Mouse (Mus musculus) CH12.LX (cell line): ENCODE data around the gene Sugct. TPM values are rescaled to one million over a fixed set of nuclear protein-coding genes. Genes with fewer than 3 reads are reported as not detected.

Experiments used
- DNase-seq: peaks from one replicate; pipeline ENCODE4 v3.0.0-alpha.2; 2013; ENCODE audit errors: extremely low read depth
- H3K27ac ChIP-seq: 2 replicates; pipeline ENCODE4 v1.5.1; 2012; ENCODE audit warnings: low read depth, mild to moderate bottlenecking, control low read depth, moderate library complexity; ENCODE audit not compliant: insufficient read depth
- H3K27me3 ChIP-seq: replicated peaks from 2 replicates; pipeline ENCODE3; 2012; ENCODE audit warnings: inconsistent platforms
- H3K36me3 ChIP-seq, 2 experiments: replicated peaks in 1 of 2; 2 replicates each; pipeline versions ENCODE3 to v1.6.1; 2012; ENCODE audit warnings: inconsistent platforms in 1 of 2, low read length in 1 of 2, mild to moderate bottlenecking in 1 of 2, mixed read lengths in 1 of 2, moderate library complexity in 1 of 2; ENCODE audit not compliant: control insufficient read depth in 1 of 2, insufficient read depth in 1 of 2
- H3K4me1 ChIP-seq, 2 experiments: 2 replicates each; pipeline ENCODE4 v1.6.1; 2012; ENCODE audit warnings: inconsistent platforms in 1 of 2, moderate library complexity in 1 of 2; ENCODE audit not compliant: insufficient read depth in 2 of 2, control insufficient read depth in 1 of 2
- H3K4me2 ChIP-seq: 2 replicates; pipeline ENCODE4 v1.6.1; 2012; ENCODE audit warnings: low read depth, mild to moderate bottlenecking, control low read depth; ENCODE audit not compliant: poor library complexity, insufficient read depth, severe bottlenecking
- H3K4me3 ChIP-seq, 3 experiments: fragments of 150-350 bp in 1 of 3; sonication (generic) in 1 of 3; replicated peaks in 1 of 3; 2 replicates each; pipeline versions ENCODE3 to v1.5.1; 2011 to 2012; ENCODE audit warnings: low read depth in 2 of 3, low read length in 2 of 3, mild to moderate bottlenecking in 2 of 3, moderate library complexity in 2 of 3, control low read depth in 1 of 3, improper control_type of control experiment in 1 of 3, inconsistent platforms in 1 of 3, mixed read lengths in 1 of 3; ENCODE audit not compliant: poor library complexity in 1 of 3
- H3K79me2 ChIP-seq: replicated peaks from 2 replicates; pipeline ENCODE4 v1.6.1; 2012; ENCODE audit warnings: mild to moderate bottlenecking, moderate library complexity; ENCODE audit not compliant: control insufficient read depth, poor library complexity, insufficient read depth, severe bottlenecking; ENCODE audit errors: extremely low read depth
- H3K9ac ChIP-seq: 2 replicates; pipeline ENCODE4 v1.6.1; 2012; ENCODE audit warnings: low read depth, mild to moderate bottlenecking, control low read depth, moderate library complexity; ENCODE audit not compliant: insufficient read depth
- H3K9me3 ChIP-seq: replicated peaks from 2 replicates; pipeline ENCODE3; 2012; ENCODE audit warnings: low read length, inconsistent platforms, mixed read lengths
- CHD1 ChIP-seq: IDR thresholded peaks from 2 replicates; pipeline ENCODE4 v1.6.1; 2012; ENCODE audit warnings: low read depth, low read length, improper control_type of control experiment, inconsistent platforms
- CHD2 ChIP-seq: IDR thresholded peaks from 2 replicates; pipeline ENCODE4 v1.6.1; 2011; ENCODE audit warnings: low read length, improper control_type of control experiment
- CTCF ChIP-seq, 2 experiments: IDR thresholded peaks in 1 of 2; conservative IDR thresholded peaks in 1 of 2; 2 replicates each; pipeline ENCODE4 v1.5.1; 2011 to 2012; ENCODE audit warnings: low read depth in 2 of 2, low read length in 2 of 2, improper control_type of control experiment in 1 of 2, inconsistent platforms in 1 of 2, mild to moderate bottlenecking in 1 of 2, moderate library complexity in 1 of 2
- E2F4 ChIP-seq: IDR thresholded peaks from 2 replicates; pipeline ENCODE4 v1.6.1; 2011; ENCODE audit warnings: low read depth, low read length, improper control_type of control experiment; ENCODE audit not compliant: insufficient replicate concordance
- ELF1 ChIP-seq: IDR thresholded peaks from 2 replicates; pipeline ENCODE4 v1.6.1; 2014; ENCODE audit warnings: low read depth, mild to moderate bottlenecking, inconsistent platforms, low read length, improper control_type of control experiment
- ETS1 ChIP-seq: conservative IDR thresholded peaks from 2 replicates; pipeline ENCODE4 v1.6.1; 2012; ENCODE audit warnings: low read depth, mild to moderate bottlenecking, inconsistent platforms, low read length, improper control_type of control experiment, moderate library complexity
- HCFC1 ChIP-seq: IDR thresholded peaks from 2 replicates; pipeline ENCODE4 v1.6.1; 2012; ENCODE audit warnings: low read depth, mild to moderate bottlenecking, inconsistent platforms, low read length, improper control_type of control experiment
- IRF4 ChIP-seq: IDR thresholded peaks from 2 replicates; pipeline ENCODE4 v1.6.1; 2014; ENCODE audit warnings: low read depth, mild to moderate bottlenecking, inconsistent platforms, low read length, improper control_type of control experiment
- JUND ChIP-seq: conservative IDR thresholded peaks from 2 replicates; pipeline ENCODE4 v1.6.1; 2011; ENCODE audit warnings: low read depth, low read length, improper control_type of control experiment
- KAT2A ChIP-seq: IDR thresholded peaks from 2 replicates; pipeline ENCODE4 v1.6.1; 2012; ENCODE audit warnings: low read length, improper control_type of control experiment, inconsistent platforms; ENCODE audit not compliant: insufficient replicate concordance
- MAZ ChIP-seq: IDR thresholded peaks from 2 replicates; pipeline ENCODE4 v1.6.1; 2012; ENCODE audit warnings: low read depth, mild to moderate bottlenecking, inconsistent platforms, low read length, improper control_type of control experiment, moderate library complexity
- MXI1 ChIP-seq: IDR thresholded peaks from 2 replicates; pipeline ENCODE4 v1.6.1; 2011; ENCODE audit warnings: mild to moderate bottlenecking, low read depth, low read length, improper control_type of control experiment
- MYC ChIP-seq: IDR thresholded peaks from 2 replicates; pipeline ENCODE4 v1.6.1; 2011; ENCODE audit warnings: low read depth, mild to moderate bottlenecking, improper control_type of control experiment, low read length
- NRF1 ChIP-seq: IDR thresholded peaks from 2 replicates; pipeline ENCODE4 v1.6.1; 2014; ENCODE audit warnings: low read depth, mild to moderate bottlenecking, inconsistent platforms, low read length, improper control_type of control experiment, moderate library complexity
- PAX5 ChIP-seq: IDR thresholded peaks from 2 replicates; pipeline ENCODE4 v1.6.1; 2012; ENCODE audit warnings: low read length, inconsistent platforms, mixed read lengths
- POLR2A ChIP-seq: IDR thresholded peaks from 2 replicates; pipeline ENCODE4 v1.6.1; 2011; ENCODE audit warnings: low read depth, mild to moderate bottlenecking, improper control_type of control experiment, low read length
- POLR2AphosphoS2 ChIP-seq: IDR thresholded peaks from 2 replicates; pipeline ENCODE4 v1.6.1; 2011; ENCODE audit warnings: low read depth, low read length, improper control_type of control experiment
- RCOR1 ChIP-seq: conservative IDR thresholded peaks from 2 replicates; pipeline ENCODE4 v1.6.1; 2012; ENCODE audit warnings: low read depth, mild to moderate bottlenecking, inconsistent platforms, low read length, improper control_type of control experiment
- TBP ChIP-seq: conservative IDR thresholded peaks from 2 replicates; pipeline ENCODE4 v1.6.1; 2011; ENCODE audit warnings: low read depth, low read length, improper control_type of control experiment
- TCF12 ChIP-seq: IDR thresholded peaks from 2 replicates; pipeline ENCODE4 v1.6.1; 2014; ENCODE audit warnings: low read depth, mild to moderate bottlenecking, inconsistent platforms, low read length, improper control_type of control experiment
- UBTF ChIP-seq: IDR thresholded peaks from 2 replicates; pipeline ENCODE4 v1.6.1; 2012; ENCODE audit warnings: low read depth, mild to moderate bottlenecking, inconsistent platforms, low read length, improper control_type of control experiment, moderate library complexity
- USF2 ChIP-seq: conservative IDR thresholded peaks from 2 replicates; pipeline ENCODE4 v1.6.1; 2011; ENCODE audit warnings: low read depth, low read length, improper control_type of control experiment
- ZC3H11A ChIP-seq: IDR thresholded peaks from 2 replicates; pipeline ENCODE4 v1.6.1; 2012; ENCODE audit warnings: low read depth, mild to moderate bottlenecking, inconsistent platforms, low read length, improper control_type of control experiment
- ZKSCAN1 ChIP-seq: IDR thresholded peaks from 2 replicates; pipeline ENCODE4 v1.6.1; 2012; ENCODE audit warnings: low read depth, inconsistent platforms, low read length, improper control_type of control experiment, borderline replicate concordance
- ZMIZ1 ChIP-seq: IDR thresholded peaks from 2 replicates; pipeline ENCODE4 v1.6.1; 2012; ENCODE audit warnings: low read depth, mild to moderate bottlenecking, inconsistent platforms, low read length, improper control_type of control experiment
- ZNF384 ChIP-seq: IDR thresholded peaks from 2 replicates; pipeline ENCODE4 v1.6.1; 2012; ENCODE audit warnings: low read depth, low read length, improper control_type of control experiment, inconsistent platforms
- dilution Hi-C: fragments of 300-500 bp; cut with MboI; formaldehyde crosslinking; loops from 2 replicates; pipeline ENCODE4 v1.14.3; 2020; ENCODE audit warnings: low sequenced_read_pairs; ENCODE audit not compliant: extremely low pct_unique_long_range_greater_than_20kb, extremely low pct_ligation_motif_present
- in situ Hi-C: fragments of 300-500 bp; cut with MboI; formaldehyde crosslinking; loops from 3 replicates; pipeline ENCODE4 v1.14.3; 2019; ENCODE audit warnings: low sequenced_read_pairs, low pct_ligation_motif_present, low pct_unique_long_range_greater_than_20kb, mixed read lengths
- polyA plus RNA-seq: library from polyadenylated mRNA; unstranded; fragments of >175 nt; gene quantifications from 2 replicates; pipeline ENCODE4 v1.2.1, GENCODE M21; 2012; ENCODE audit warnings: low read depth; ENCODE audit not compliant: insufficient read length
- total RNA-seq, 2 experiments: library from RNA; depleted of rRNA; stranded (reverse); fragments of 300-350 nt in 1 of 2; fragments of >200 nt in 1 of 2; gene quantifications; 2 replicates each; pipeline ENCODE4 v1.2.3; 2012 to 2014

The Sugct gene
- total and polyA plus RNA-seq, 3 experiments: 0.42 to 0.87 (median 0.56) TPM

- no peak overlapping the region for H3K27ac ChIP-seq
- H3K79me2 ChIP-seq: no peaks in the 10 kb centered on the region
- no peak overlapping the region for H3K4me3 ChIP-seq
- no peaks in the 10 kb centered on the region for H3K4me1 ChIP-seq
- no peaks in the 10 kb centered on the region for H3K9me3 ChIP-seq
- dilution Hi-C loops: no loop called here
- in situ Hi-C loops: no loop called here
- H3K4me2 ChIP-seq: no peak overlapping the region
- TF ChIP-seq E2F4 (no peak), IRF4 (no peak), MAZ (no peak), ELF1 (no peak), PAX5 (no peak), UBTF (no peak), USF2 (no peak), RCOR1 (no peak), ZKSCAN1 (no peak), MXI1 (no peak), HCFC1 (no peak), CHD1 (no peak), POLR2AphosphoS2 (no peak), CHD2 (no peak), TCF12 (no peak), NRF1 (no peak)
- H3K36me3 ChIP-seq: no peaks in the 10 kb centered on the region
- DNase-seq: no peak
- H3K27me3 ChIP-seq: no peaks in the 10 kb centered on the region
- no peak overlapping the region for H3K9ac ChIP-seq
These were observed 89.1 kb downstream of the Sugct start for GRCm38 (mm10) chr13:17606217-17606616.

DNA sequence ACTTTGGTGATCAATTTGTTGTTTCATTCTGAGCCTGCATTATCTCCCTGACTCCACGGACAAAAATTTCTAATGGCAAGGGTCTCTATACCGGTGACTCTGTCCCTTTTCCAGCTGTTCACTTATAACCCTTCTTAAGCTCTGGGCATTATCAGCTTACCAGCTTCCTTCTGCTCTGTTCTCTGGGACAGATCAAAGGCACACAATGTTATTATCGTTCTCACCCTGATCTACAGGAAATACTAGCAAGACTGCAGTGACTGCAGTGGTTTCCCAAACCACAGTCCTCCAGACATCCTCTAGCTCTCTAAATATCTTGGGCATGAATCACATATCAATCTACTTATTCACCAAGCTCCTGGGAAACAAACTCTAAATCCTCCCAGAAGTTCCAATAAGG lies 90.7 kb downstream of the Sugct start:
- Histone ChIP-seq H3K27ac (no peak overlapping the region), H3K79me2 (no peaks in the 10 kb centered on the region), H3K9ac (no peak overlapping the region), H3K27me3 (no peaks in the 10 kb centered on the region), H3K4me2 (no peak overlapping the region), H3K36me3 (no peaks in the 10 kb centered on the region), H3K9me3 (no peaks in the 10 kb centered on the region), H3K4me1 (no peaks in the 10 kb centered on the region), H3K4me3 (no peak overlapping the region)
- in situ Hi-C loops: no loop called here
- TF ChIP-seq POLR2AphosphoS2 (no peak), ZKSCAN1 (no peak), MXI1 (no peak), ZNF384 (no peak), ZMIZ1 (no peak), POLR2A (no peak), PAX5 (no peak), KAT2A (no peak), HCFC1 (no peak), ZC3H11A (no peak), MYC (no peak), NRF1 (no peak), TBP (no peak), CTCF (conservative IDR thresholded peaks at IDR 0.05 in 1 of 2, IDR thresholded peaks at IDR 0.05 in 1 of 2; ENCODE audit: low read depth in 2 of 2, low read length in 2 of 2) (no peak), UBTF (no peak), ETS1 (no peak), JUND (no peak)
- no peak for DNase-seq
- dilution Hi-C loops: no loop called here
